Mouse (Mus musculus) ES-E14 (cell line): ENCODE results near the gene Cdk4. TPM values are rescaled to one million over a fixed set of nuclear protein-coding genes. Genes with fewer than 3 reads are reported as not detected.
"Not testable (repeated sequence)": the region's sequence is repeated elsewhere in the genome, so short reads cannot be mapped to it uniquely, and the experiment has no call there.

ENCODE experiments used
- DNase-seq: peaks from one replicate; pipeline ENCODE4 v3.0.0-alpha.2; 2013; ENCODE audit warnings: low read depth, low spot score
- H3K27ac ChIP-seq: 2 replicates; pipeline ENCODE4 v1.5.1; 2012; ENCODE audit warnings: low read depth, mild to moderate bottlenecking, low read length, moderate library complexity, mixed read lengths; ENCODE audit not compliant: poor library complexity, insufficient read depth, severe bottlenecking
- H3K36me3 ChIP-seq: 2 replicates; pipeline ENCODE4 v1.6.1; 2012; ENCODE audit warnings: mild to moderate bottlenecking, low read length, moderate library complexity, mixed read lengths; ENCODE audit not compliant: control insufficient read depth, poor library complexity, insufficient read depth, severe bottlenecking
- H3K4me1 ChIP-seq, 2 experiments: fragments of 150-350 bp in 1 of 2; sonication (generic) in 1 of 2; 2 replicates each; pipeline ENCODE4 v1.6.1; 2012; ENCODE audit warnings: low read length in 2 of 2, mild to moderate bottlenecking in 1 of 2, mixed read lengths in 1 of 2; ENCODE audit not compliant: control insufficient read depth in 2 of 2, insufficient read depth in 2 of 2, poor library complexity in 1 of 2
- H3K4me3 ChIP-seq, 2 experiments: fragments of 150-350 bp in 1 of 2; sonication (generic) in 1 of 2; 2 replicates each; pipeline ENCODE4 v1.5.1; 2012; ENCODE audit warnings: low read length in 2 of 2, low read depth in 1 of 2, mild to moderate bottlenecking in 1 of 2, mixed read lengths in 1 of 2; ENCODE audit not compliant: insufficient read depth in 1 of 2, poor library complexity in 1 of 2, severe bottlenecking in 1 of 2
- H3K9ac ChIP-seq: 2 replicates; pipeline ENCODE4 v1.6.1; 2012; ENCODE audit warnings: low read depth, mild to moderate bottlenecking, low read length, mixed read lengths; ENCODE audit not compliant: poor library complexity, insufficient read depth, severe bottlenecking
- H3K9me3 ChIP-seq: fragments of 150-350 bp; sonication (generic); 2 replicates; pipeline ENCODE4 v1.6.1; 2012; ENCODE audit warnings: low read depth, mild to moderate bottlenecking, low read length; ENCODE audit not compliant: control insufficient read depth, insufficient read depth
- CHD2 ChIP-seq: IDR thresholded peaks from 2 replicates; pipeline ENCODE4 v1.6.1; 2014; ENCODE audit warnings: mild to moderate bottlenecking, low read depth, low read length, inconsistent platforms
- HCFC1 ChIP-seq: IDR thresholded peaks from 2 replicates; pipeline ENCODE4 v1.6.1; 2012; ENCODE audit warnings: low read length, inconsistent platforms, borderline replicate concordance; ENCODE audit not compliant: insufficient read depth
- MAFK ChIP-seq: IDR thresholded peaks from 2 replicates; pipeline ENCODE4 v1.6.1; 2014; ENCODE audit warnings: mild to moderate bottlenecking, low read depth, low read length, inconsistent platforms; ENCODE audit not compliant: insufficient read depth
- ZC3H11A ChIP-seq: IDR thresholded peaks from 2 replicates; pipeline ENCODE4 v1.6.1; 2012; ENCODE audit warnings: low read depth, mild to moderate bottlenecking, inconsistent platforms, low read length, borderline replicate concordance
- ZNF384 ChIP-seq: IDR thresholded peaks from 2 replicates; pipeline ENCODE4 v1.6.1; 2012; ENCODE audit warnings: low read depth, low read length, inconsistent platforms
- in situ Hi-C, 2 experiments: fragments of 600-800 bp; cut with MboI; formaldehyde crosslinking; loops; one replicate each; pipeline ENCODE4 v1.15.1; 2025; ENCODE audit warnings: low sequenced_read_pairs in 2 of 2, inconsistent platforms in 1 of 2; ENCODE audit not compliant: unreplicated experiment in 2 of 2
- total RNA-seq: library from RNA; depleted of rRNA; stranded (reverse); fragments of 300-350 nt; gene quantifications from 2 replicates; pipeline ENCODE4 v1.2.3, GENCODE M21; 2012

Gene Cdk4
- total RNA-seq, 1 experiment = 522 TPM

- Histone ChIP-seq H3K27ac (no peak overlapping the region), H3K9me3 (no peaks in the 10 kb centered on the region), H3K36me3 (peaks cover 20% of the 10 kb centered on the region), H3K4me3 (peak overlapping the region in 1 of 2 experiments; percentile 98; a peak in 2 of 4 replicates), H3K4me1 (peaks cover 0 to 6% of the 10 kb centered on the region in 2 experiments; a peak in 2 of 4 replicates), H3K9ac (peak overlapping the region; percentile 76; the same call in 1 of the 2 replicates)
- TF ChIP-seq ZC3H11A (no peak), HCFC1 (no peak), CHD2 (no peak), MAFK (no peak), ZNF384 (no peak)
- no peak for DNase-seq
- in situ Hi-C loops = no loop called here
Measured at GRCm38 (mm10) chr10:127071203-127071602, 7.9 kb downstream of the Cdk4 start.

GRCm38 (mm10) chr10:127072270-127072669 is 8.9 kb downstream of the Cdk4 start:
- in situ Hi-C loops, H3K27ac ChIP-seq, H3K4me3 ChIP-seq, H3K4me1 ChIP-seq, DNase-seq, H3K9ac ChIP-seq, H3K9me3 ChIP-seq: not testable (repeated sequence)
- H3K36me3 ChIP-seq = peaks cover 11% of the 10 kb centered on the region

GRCm38 (mm10) chr10:127072969-127073368 is 9.6 kb downstream of the Cdk4 start:
- H3K9ac ChIP-seq, H3K4me1 ChIP-seq, H3K36me3 ChIP-seq, H3K27ac ChIP-seq, H3K9me3 ChIP-seq, DNase-seq, in situ Hi-C loops, H3K4me3 ChIP-seq: not testable (repeated sequence)

GRCm38 (mm10) chr10:127073981-127074380 is 10.6 kb downstream of the Cdk4 start:
- TF ChIP-seq ZNF384 = no peak
- TF ChIP-seq HCFC1 = no peak
- TF ChIP-seq CHD2 = no peak
- TF ChIP-seq ZC3H11A = no peak
- TF ChIP-seq MAFK = no peak
- in situ Hi-C loops = no loop called here

GRCm38 (mm10) chr10:127075080-127075479 is 11.7 kb downstream of the Cdk4 start, which contains the start of gene Agap2:
Gene Agap2 (plus strand): TSS chr10:127075284.
- TF ChIP-seq ZNF384 (no peak), ZC3H11A (no peak), CHD2 (no peak)
- Histone ChIP-seq H3K9ac (no peak within 1 kb of the TSS), H3K4me3 (no peak within 1 kb of the TSS), H3K36me3 (no peaks in the 10 kb centered on the region), H3K9me3 (no peaks in the 10 kb centered on the region), H3K4me1 (peaks cover 0 to 5% of the 10 kb centered on the region in 2 experiments; a peak in 1 of 4 replicates), H3K27ac (no peak within 1 kb of the TSS)
- no peak for DNase-seq
- in situ Hi-C loops = no loop called here

More at GRCm38 (mm10) chr10:127073981-127074380, 10.6 kb downstream of the Cdk4 start:
- no peaks in the 10 kb centered on the region for H3K9me3 ChIP-seq
- H3K4me3 ChIP-seq = no peak overlapping the region
- no peak overlapping the region for H3K9ac ChIP-seq
- H3K27ac ChIP-seq = no peak overlapping the region
- no peak for DNase-seq
- H3K4me1 ChIP-seq = peaks cover 0 to 5% of the 10 kb centered on the region in 2 experiments; a peak in 1 of 4 replicates
- H3K36me3 ChIP-seq = no peaks in the 10 kb centered on the region
